Mouse (Mus musculus): ENCODE data around the gene Lin54.

GRCm38 (mm10) chr5:100512576-100512975 is 12.1 kb upstream of the Lin54 start:
- TF ChIP-seq POLR2A (IDR thresholded peaks at IDR 0.05; ENCODE audit: insufficient read length, low read depth) (no peak), USF1 (IDR thresholded peaks at IDR 0.05; ENCODE audit: low read depth) (no peak), E2F4 (IDR thresholded peaks at IDR 0.05; ENCODE audit: insufficient read depth) (no peak), MAX (IDR thresholded peaks at IDR 0.05; ENCODE audit: low read depth) (no peak), TCF12 (IDR thresholded peaks at IDR 0.05; ENCODE audit: insufficient read depth, poor library complexity, severe bottlenecking) (no peak), POLR2AphosphoS2 (IDR thresholded peaks at IDR 0.05; ENCODE audit: insufficient read length, low read depth) (no peak), MYOD1 (IDR thresholded peaks at IDR 0.05; ENCODE audit: control insufficient read depth in 1 of 3, insufficient read length in 2 of 3, low read depth in 2 of 3) (no peak), SRF (IDR thresholded peaks at IDR 0.05; ENCODE audit: control insufficient read depth, insufficient read length, low read depth) (no peak), TCF3 (IDR thresholded peaks at IDR 0.05; ENCODE audit: insufficient read length, low read depth) (no peak)
